Mouse (Mus musculus) NIH3T3 (cell line): ENCODE measurements around the gene Cdc14b.

Experiments
- DNase-seq: peaks from one replicate; pipeline ENCODE4 v3.0.0-alpha.2; 2012; ENCODE audit warnings: low read depth

Gene Cdc14b

DNA sequence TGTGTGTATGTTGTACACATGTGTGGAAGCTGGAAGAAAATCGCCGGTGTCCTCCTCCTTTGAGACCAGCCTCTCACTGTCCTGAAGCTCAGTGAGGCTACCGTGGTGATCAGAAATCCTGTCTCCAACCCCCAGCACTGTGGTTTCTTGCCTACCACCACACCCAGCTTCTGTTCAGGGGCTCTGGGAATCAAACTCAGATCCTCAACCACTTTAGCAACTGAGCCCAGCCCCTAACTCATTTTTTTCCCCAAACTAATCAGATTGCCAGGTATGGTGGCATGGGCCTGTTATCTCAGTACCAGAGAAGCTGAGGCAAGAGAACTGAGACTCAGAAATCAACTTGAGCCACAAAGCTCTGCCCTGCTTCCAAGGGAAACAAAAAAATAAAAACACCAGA lies 39.3 kb downstream of the Cdc14b start:
- peak; percentile 5 for DNase-seq

DNA sequence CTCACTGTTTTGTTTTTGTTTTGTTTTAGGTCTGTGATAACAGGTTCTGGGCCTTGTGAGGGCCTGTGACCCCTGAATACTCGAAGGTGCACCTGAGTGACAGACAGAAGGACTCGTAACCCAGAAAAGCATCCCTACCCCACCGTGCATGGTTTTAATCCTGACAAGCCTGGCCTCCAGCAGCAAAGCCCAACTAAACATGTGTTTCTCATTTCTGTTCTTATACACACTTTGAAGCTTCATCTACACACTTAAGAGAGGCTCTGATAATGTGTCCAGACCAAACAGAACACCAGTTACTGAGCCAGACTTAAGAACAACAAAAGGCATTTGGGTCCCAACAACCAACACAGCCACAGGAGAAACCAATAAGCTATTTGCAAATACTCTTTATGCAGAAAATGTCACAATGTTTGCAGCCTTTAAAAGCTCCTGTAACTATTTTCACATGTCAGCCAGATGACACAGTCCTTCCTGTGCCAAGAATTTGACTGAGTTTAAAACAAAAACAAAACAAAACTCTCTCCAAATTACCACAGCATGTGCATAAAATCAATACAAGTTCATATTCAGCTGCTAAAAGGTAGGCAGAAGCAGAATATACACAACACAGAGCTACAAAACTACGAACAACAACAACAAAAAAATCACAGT lies 39.9 kb downstream of the Cdc14b start:
- DNase-seq, result peak; percentile 72

DNA sequence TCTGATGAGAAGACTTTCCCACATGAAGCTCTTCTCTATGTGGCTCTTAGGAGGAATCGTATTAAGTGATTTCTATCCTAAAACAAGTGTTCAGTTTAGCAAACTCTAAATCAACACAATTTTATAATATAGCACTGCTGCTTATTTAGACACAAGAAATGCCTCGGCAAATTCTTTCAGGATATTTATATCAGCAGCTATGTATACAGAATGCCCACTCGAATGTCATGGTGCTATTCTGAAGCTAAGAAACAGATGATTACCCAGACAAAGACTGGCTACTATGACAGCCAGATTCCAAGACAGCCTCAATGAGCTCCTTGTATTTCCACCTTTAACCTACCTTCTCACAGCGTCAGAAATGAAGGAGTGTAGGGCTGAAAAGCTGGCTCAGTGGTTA lies 42.0 kb downstream of the Cdc14b start:
- no peak for DNase-seq

DNA sequence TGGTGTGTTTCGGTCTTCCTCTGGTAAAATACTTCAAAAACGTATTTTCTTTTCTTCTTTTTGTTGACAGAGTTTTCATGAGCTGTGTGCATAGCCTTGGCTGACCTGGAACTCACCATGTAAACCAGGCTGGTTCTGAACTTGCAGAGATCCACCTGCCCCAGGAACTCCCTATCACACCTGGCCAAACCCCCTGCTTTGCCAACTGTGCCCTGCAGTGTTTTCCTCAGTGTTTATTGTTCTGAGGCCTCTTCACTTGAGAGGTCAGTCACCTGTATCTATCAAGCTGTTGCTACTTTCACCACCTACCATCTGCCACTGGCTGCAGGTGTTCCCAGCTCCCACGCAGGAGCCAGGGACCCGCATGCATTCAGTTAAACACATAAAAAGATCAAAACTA lies 48.4 kb downstream of the Cdc14b start:
- DNase-seq, result no peak

DNA sequence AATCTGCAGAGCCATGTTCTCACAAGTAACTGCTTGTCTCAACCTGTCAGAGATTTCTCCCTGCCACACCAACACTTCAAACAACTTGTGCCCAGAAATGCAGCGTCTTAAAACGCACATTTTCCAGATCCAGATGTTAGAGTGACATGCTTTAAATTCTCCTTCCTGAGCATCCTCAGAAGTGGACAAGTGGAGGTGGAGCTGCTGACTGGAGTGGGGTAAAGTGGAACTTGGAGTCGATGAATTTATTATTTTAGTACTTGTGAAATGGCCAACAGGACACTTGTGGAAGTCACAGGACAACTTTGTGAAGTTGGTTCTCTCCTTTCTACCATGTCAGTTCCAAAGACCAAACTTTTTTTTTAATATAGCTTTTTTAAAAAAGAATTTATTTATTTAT lies 49.4 kb downstream of the Cdc14b start:
- no peak for DNase-seq

DNA sequence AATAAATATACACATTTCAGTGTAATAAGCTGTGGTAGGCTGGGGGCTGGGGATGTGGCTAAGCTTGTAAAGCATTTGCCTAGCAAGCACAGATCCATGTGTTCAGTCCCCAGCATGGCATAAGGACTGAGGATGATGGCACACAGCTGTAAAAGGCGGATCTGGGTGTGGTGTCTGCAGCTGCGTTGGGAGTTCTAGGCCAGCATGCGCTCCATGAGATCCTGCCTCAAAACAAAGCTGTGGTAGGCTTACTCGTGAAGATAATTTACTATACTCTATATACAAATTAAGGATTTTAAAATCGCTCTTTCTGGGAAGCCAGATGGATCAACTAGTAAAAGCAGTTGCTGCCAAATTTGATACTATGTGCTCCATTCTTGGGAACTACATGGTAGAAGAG lies 60.2 kb downstream of the Cdc14b start:
- no peak for DNase-seq

DNA sequence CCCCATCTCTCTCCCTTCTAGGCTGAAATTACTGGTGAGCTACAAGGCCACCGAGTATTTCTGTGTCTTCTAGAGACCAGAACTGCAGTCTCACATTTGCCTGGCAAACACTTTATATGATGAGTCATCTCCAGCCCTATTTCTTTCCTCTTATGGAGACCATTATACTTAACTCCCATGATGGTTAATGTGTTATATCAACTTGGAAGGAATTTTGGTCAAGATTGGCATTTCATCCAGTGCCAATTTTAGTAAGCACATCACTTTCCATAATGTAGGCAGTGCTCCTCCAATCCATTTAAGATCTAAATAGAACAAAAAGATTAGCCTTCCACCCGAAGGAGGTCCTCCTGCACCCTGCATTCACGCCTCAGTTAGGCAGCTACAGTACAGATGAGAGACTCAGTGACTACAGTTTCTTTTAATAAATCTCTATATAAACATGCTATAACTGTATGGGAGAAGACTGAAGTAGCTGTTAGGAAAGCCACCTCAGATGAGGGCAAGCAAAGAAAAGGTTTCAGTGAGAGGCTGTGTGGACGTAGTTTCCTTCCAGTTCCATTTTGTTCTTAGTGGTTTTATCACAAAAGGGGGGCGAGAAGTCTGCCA lies 63.0 kb downstream of the Cdc14b start:
- DNase-seq, result peak; percentile 44

DNA sequence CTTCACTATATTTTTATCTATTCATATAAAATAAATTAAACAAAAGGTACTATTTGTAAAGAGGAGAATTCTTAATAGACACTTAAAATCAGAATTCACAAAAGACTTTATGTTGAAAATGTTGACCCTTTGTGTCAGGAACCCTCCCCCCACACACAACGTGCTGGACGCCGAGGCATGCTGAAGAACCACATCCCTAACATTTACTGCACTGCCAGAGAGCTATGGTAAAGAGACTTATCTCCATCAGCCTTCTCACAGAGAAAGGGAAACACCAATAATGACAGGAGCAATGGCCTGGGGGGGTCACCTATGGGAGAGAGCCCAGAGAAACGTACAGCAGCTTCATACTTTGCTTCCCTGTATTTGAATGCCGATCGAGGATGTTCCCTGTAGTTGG lies 66.9 kb downstream of the Cdc14b start:
- no peak for DNase-seq

DNA sequence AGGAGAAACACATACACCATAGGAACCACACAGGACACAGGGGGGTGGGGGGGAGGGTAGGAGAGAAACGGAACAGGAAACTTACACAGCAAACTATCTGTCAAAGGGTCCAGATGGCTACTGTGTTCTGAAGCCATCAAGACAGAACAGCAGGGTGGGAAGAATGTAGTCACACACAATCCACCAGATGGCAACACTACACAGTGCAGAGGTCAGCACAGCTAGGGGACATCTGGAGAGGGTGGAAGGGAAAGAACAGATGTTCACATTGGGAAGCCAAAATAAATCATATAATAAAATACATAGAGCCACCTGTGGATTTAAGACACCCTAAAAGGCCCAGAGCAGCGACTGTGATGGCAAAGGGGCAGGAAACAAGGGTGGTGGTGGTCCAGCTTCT lies 69.9 kb downstream of the Cdc14b start:
- peak; percentile 47 for DNase-seq

DNA sequence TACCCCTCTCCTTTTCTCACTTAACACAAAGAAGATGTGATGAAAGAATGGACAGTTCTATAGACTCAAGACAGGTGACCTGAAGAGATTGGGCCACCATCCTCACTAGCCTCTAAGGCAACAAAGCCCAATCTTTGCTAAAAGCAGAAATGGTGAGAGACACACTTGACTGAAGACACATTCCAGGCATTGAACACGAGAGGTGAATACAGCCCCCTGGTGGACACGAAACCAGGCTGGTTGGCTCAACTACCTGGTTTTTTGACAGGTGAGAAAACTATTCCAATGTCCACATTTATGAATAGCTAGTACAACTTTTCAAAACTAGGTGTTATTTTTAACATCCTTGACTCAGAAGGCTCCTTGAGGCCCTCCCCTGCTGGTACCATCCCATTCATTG lies 70.4 kb downstream of the Cdc14b start:
- DNase-seq, result no peak

DNA sequence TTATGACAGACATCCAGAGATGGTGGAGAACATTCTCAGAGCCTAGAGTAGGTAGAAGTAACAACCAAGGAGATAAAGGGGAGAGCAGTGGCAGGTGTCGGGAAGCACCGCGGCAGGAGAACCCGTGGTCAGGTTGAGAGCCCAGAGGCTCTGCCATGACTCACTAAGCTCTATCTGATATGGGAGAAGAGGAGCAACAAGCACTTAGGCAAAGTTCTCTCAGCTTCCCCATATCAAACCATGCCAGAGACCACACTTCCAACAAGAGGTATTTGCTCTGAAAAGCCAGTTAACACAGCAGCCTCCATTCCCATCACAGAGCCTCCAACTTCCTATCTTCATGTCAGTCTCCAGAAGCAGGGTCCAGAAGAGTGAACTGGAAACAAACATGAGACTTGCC lies 74.2 kb downstream of the Cdc14b start:
- DNase-seq, result no peak

DNA sequence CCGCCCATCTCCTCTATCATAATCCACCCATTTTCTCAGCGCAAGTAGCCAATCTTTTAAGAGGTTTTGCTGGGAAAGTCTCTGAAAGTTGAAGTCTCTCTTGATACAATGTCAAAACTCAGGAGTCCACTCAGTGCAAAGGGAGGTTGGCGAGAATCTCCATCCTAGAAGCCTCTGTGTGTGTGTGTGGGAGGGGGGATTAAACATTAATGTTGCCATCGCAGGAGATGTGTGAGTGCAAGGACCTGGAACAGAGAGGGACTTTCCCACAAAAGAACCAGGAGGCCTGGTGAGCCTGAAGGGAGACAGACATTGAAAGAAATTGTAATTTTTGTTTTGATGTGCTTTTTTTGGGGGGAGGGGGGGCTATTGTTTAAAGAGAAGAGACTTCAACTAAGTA lies 76.8 kb downstream of the Cdc14b start:
- no peak for DNase-seq

DNA sequence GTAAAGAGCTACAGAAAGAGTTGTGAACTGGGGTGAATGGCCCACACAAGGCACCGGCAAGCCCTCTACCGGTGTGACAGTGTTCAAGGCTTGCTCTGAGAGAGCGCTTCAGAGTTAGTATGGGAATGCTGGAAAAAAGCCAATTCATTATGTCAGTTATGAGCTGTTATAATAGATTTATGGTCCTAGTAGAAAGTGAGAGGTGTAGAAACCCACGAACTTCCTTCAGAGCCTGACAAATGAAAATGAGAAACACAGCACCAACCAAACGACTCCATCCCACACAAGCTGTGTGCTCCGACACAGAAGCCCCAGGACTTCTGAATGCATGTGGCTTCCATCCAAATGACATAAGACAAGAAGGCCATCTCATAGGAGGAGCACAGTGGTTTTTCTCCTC lies 77.2 kb downstream of the Cdc14b start:
- DNase-seq, result no peak

DNA sequence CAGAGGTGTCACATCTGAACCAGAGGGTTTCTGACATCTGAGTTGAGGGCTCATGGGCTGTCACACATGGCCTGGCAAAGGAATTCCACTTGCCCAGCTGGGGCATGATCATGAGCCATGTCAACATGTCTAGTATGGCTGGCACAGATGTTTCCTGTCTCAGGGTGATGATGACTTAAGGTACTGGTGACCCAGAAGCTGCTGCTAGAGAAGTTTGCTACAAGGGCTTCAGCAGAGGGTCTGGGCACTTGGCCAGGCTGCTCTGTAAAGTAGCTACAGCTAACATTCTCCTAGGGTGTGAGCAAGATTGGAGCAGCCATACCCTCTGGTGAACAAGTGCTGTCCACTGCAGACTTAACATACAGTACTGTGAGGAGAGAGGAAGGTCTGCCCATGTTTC lies 88.0 kb downstream of the Cdc14b start:
- DNase-seq, result no peak

DNA sequence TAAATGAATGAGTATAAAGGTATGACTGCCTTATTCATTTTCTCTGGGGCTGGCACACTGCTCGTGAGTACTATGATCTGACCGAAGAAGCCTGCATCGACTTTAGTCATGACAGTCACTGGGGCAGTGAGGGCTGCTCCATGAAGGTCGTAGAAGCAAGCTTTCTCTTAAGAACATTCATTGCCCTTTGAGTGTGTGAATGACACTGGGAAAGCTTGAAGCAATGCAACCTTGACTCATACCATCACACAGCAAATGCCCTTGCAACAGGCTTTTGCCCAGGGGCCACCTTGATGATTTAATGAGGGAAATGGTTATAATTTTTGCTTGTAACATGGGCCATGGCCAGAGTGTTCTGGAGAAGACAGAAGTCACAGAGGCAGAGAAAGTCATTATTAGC lies 88.6 kb downstream of the Cdc14b start:
- no peak for DNase-seq

DNA sequence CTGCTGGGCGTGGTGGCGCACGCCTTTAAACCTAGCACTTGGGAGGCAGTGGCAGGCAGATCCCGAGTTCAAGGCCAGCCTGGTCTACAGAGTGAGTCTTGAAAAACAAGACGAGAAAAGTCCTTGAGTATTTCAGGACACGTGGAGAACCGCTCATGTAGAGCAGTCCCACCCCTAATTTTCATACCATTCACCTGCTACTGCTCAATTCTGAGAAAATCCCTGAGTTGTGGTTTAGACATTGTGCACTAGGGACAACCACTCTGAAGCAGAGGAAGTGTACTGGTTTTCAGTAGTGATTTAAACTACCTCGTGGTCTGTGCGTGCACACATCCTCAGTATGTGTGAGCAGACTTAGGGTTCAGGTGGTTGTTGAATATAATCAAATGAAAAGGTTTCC lies 89.5 kb downstream of the Cdc14b start:
- no peak for DNase-seq

DNA sequence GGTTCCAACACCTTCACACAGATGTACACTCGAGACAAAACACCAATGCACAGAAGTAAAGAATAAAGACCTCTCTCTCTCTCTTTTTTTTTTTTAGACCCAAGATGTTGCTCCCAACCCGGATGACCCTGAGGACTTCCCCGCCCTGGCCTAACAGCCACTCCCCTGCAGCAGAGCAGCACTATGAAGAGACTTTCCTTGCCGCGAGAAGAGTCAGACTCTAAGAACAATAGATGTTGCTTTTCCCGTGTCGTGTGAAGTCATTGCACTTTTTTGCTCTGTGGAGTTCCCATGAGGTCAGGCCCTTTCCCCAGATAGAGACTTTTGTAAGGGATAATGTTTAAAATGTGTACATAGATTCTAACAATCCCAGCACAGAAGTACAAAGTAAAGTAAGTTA lies 89.9 kb downstream of the Cdc14b start:
- DNase-seq, result no peak

DNA sequence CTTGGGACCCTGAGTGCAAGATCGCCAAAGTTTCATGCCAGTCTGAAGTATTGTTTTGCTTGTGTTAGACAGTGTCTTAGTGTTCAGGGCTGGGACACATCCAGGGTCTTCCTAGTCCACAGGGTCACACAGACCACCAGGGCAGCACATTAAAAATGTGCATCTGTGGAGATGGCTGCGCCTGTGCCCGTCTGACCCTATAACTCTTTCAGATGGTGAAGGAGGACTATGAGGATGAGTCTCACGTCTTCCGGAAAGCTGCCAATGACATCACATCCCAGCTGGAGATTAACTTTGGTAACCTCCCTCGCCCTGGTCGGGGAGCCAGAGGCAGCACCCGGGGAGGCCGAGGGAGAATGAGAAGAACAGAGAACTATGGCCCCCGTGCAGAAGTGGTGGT lies 90.7 kb downstream of the Cdc14b start:
- DNase-seq, result no peak

DNA sequence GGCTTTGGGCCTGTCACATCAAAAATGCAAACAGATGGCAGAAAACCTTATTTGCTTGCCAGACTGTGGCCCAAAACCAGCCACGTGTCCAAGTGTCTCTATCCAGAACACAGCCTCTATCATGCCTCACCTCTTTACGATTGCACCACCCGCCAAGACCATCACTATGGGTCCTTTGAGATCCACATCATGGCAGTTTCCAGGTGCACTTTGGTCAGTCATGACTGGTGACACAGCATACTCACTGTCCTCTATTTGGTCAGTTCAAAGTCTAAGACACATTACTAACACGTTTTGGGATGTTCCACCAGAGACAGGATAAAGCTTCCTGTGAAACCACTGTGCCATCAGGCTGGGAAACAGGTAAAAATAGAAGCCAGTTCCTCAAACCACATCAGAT lies 91.5 kb downstream of the Cdc14b start:
- DNase-seq, result no peak

DNA sequence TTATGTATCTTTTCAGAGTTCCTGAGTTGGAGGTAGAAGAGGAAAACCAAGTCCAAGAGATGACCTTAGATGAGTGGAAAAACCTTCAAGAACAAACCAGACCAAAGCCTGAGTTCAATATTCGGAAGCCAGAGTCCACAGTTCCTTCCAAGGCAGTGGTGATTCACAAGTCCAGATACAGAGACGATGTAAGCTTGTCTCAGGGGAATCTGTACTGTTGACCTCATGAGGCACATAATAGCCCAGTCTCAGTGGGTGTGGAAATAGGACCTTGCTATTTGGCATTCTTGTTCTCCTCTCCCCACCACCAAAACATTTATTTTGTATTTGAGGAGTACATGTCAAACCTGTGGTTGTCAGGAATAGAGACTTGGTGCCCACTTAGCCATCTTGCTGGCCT lies 93.0 kb downstream of the Cdc14b start:
- DNase-seq, result peak; percentile 19

DNA sequence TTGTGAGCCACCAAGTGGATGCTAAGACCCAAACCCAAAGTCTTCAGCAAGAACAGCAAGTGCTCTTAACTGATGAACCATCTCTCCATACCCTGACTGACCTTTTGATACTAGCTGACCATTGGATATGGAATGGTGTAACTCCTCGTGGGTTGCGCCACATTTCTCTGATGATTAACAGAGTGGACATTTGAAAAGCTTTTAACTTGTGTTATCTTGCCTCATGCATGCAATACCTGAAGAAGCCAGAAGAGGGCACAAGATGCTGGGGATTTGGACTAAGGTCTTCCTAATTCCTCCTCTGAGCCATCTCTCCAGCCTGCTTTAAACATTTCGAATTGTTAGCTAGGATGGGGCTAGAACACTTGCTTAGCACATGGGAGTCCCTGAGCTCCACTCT lies 94.2 kb downstream of the Cdc14b start:
- DNase-seq, result peak; percentile 85

DNA sequence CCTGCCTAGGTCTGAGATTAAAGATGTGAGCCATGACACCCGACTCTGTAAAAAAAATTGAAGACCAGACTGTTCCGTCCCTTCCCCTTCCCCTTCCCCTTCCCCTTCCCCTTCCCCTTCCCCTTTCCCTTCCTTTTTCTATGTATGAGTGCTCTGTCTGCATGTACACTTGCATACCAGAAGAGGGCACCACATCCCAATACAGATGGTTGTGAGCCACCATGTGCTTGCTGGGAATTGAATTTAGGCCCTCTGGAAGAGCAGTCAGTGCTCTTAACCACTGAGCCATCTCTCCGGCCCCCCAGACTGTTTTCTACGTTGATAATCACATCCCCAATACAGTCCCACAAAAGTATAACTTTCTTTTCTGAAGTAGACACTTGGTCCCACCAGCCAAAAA lies 94.8 kb downstream of the Cdc14b start:
- DNase-seq, result peak; percentile 31

DNA sequence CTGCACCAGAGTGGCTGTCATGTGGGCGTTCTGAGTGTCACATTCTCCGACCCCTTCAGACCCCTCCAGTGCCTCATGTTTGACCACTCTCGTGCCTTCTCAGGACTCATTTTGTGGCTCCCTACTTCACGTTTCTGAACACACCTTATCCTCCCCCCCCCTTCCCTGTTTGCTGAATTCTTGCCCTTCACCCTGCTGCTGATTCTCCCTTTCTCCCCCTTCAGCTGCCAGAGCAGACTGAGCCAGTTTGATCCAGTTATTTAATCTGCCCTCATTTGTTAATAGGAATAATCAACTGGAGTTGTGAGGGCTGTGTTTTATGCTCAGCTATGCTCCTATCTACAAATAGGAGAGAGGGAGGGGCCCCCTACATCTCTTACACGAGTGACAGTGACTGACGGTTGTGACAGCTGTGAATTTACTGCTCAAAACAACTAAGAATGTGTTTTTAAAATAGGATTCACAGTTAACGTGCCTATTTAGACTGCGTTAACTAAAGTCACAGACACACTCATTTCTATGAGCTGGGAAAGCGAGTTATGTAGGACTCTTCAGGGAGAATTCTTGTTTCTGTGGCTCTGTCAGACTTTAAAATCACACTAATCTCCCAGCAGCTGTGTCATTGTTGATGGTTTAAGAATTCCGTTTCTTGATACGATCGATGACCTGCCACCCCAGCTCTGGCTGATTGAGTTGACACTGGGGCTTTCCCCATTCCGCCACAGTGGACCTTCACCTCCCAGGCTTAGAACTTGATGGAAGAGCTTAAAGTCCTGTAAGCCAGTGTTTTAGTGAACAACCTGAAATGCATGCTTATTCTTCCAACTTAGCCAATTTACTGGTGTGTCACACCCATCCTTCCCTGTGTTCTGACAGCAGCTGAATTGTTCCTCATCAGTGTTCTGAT lies 96.1 kb downstream of the Cdc14b start:
- no peak for DNase-seq
